Mouse (Mus musculus): ENCODE data around the gene Lamb3. TPM values are rescaled to one million over a fixed set of nuclear protein-coding genes. Genes with fewer than 3 reads are reported as not detected.
A peak's percentile ranks its signal among the peaks of the same experiment; 100 is the strongest.

Lamb3 gene
- total RNA-seq, 2 experiments from 2014 or later: 0.80 to 1.4 TPM

- intact Hi-C loops (cut with DNase I; ENCODE audit: low total_unique reads): no loop called here
- DNase-seq: no peak
These were observed 94.0 kb downstream of the Lamb3 start for GRCm38 (mm10) chr1:193301216-193302092.

DNA sequence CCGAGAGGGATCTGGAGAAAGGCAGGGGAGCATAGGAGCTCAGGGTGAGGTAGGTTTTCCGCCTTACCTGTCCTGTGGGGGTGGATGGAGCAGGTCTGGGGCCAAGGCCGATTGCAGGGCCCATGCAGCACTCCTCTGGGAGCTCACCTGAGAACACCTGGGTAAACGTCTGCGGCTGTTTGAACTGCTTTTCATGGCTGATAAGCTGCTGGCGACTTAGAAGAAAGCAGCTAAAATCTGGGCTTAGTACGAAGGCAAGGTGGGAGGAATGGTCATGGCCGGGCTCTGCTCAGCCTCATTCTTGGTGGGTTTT, 94.5 kb downstream of the Lamb3 start:
- DNase-seq: no peak
- intact Hi-C loops (cut with DNase I; ENCODE audit: low total_unique reads): no loop called here

DNA sequence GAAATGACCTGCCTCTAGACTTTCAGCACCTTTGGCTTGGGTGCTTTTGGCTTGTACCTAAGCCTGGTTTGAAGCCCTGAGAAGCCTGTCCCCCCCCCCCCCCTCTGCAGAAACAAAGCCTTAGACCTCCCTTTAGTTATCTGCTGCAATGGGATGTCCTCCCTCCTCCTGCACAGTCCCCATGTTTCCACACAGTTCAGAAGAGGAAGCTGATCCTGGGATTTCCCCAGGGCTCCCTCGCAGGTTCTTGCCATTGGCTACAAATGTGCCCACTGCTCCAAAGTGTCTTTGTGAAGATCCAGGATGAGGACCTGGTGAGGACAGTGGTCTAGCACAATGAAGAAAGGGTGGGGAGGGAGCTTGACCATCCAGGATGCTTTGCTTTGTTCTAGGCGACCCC, 95.6 kb downstream of the Lamb3 start:
- intact Hi-C loops (cut with DNase I; ENCODE audit: low total_unique reads): no loop called here
- DNase-seq: no peak

DNA sequence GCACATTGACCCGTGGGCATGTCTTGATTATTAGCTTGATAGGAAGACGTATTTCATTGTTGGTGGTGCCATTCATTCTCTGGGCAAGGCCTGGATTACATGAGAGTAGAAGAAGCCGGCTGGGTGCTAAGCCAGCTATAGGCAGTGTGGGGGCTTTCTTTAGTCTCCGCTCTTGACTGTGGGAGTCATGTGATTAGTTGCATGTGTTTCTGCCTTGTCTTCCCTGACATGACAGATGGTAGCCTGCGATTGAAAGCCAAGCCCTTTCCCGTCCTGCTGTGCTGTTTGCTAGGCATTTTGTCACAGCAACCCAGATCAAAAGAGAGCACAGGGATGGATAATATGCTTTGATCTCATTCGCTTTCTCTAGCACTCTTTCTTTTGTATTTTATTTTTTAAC, 97.9 kb downstream of the Lamb3 start:
- no peak for DNase-seq
- intact Hi-C loops (cut with DNase I; ENCODE audit: low total_unique reads): no loop called here

DNA sequence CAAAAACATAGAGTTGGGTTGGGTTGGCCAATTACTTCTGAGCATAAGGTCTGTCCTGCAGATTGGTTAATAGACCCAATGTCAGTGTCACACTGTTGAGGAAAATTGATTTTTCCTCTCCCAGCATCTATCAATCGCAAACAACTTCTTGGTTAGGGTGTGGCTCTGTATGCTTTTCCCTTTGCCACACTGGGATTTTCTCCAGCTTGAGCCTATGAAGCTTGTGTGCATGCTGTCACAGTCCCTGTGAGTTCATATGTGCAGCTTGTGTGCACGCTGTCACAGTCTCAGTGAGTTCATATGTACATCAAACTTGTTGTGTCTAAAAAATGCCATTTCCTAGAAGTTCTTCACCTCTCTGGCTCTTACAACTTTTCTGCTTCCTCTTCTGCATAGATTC, 99.3 kb downstream of the Lamb3 start:
- DNase-seq: no peak
- intact Hi-C loops (cut with DNase I; ENCODE audit: low total_unique reads): no loop called here

DNA sequence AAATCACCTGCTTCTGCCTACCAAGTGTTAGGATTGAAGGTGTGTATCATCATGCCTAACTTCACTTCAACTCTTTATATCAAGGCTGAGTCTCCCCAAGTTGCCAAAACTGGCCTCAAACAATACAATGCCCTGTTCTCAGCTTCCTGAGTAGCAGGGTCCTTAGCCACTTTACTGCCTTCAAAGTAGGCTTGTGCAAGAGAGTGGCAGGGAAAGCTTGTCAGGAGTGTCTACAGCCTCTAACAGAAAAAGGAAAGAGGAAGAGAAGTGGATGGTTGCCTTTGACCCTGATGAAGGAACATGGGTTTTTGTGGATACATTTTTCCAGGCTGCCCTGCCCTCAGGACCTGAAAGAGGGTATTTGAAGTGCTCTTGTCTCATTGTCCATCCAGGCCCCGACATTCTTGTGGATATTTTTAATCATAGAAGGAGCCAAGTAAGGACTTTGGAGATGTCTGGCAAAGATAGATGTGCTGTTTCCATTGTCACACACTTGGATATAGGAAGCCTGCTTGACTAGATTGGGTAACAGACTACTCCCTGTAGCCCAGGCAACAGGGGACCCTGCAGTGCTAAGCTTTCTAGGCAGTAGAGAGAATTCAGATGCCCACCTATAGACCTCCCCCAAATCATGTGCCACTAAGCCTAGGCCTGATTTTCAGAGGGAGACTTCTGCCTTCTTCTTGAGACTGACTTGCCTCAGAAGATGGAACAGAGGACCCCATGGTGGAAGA, 102.5 kb downstream of the Lamb3 start:
- intact Hi-C loops (cut with DNase I; ENCODE audit: low total_unique reads): loop anchor here (10.0 kb wide), 1 partner anchor 105 kb away; the partner anchor contains the start of genes Lamb3 and Traf3ip3
- DNase-seq: no peak

DNA sequence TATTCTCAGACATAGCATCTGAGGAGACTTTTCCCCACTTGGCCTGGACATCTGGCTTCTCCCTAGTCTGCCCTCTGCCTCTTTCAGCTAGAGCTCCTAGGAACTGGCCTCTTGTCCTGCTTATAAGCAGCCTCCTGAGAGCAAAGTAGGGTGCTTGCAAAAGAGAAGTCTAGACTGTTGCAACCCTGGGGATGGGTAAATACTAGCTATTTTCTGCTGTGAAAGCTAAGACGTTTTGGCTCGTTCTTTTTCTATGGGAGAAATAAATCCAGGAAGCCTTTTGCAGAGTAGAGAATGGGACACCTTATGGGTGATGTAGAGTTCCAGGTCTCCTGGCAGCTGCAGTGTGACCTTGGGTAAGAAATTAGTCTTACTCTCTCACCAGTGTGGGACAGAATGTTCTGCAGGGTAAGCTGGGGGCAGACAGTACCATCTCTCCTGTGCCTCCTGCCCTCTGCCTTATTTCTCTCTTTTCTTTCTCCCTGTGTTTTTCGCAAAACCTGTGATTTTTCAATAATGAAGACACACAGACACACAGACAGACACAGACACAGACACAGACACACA, 103.1 kb downstream of the Lamb3 start:
- DNase-seq: no peak
- intact Hi-C loops (cut with DNase I; ENCODE audit: low total_unique reads): loop anchor here (10.0 kb wide), 1 partner anchor 106 kb away; the partner anchor contains the start of genes Lamb3 and Traf3ip3

- intact Hi-C loops (cut with DNase I; ENCODE audit: low total_unique reads): loop anchor here (10.0 kb wide), 1 partner anchor 107 kb away; the partner anchor contains the start of genes Lamb3 and Traf3ip3
These were observed 104.1 kb downstream of the Lamb3 start for GRCm38 (mm10) chr1:193311596-193311995.

DNA sequence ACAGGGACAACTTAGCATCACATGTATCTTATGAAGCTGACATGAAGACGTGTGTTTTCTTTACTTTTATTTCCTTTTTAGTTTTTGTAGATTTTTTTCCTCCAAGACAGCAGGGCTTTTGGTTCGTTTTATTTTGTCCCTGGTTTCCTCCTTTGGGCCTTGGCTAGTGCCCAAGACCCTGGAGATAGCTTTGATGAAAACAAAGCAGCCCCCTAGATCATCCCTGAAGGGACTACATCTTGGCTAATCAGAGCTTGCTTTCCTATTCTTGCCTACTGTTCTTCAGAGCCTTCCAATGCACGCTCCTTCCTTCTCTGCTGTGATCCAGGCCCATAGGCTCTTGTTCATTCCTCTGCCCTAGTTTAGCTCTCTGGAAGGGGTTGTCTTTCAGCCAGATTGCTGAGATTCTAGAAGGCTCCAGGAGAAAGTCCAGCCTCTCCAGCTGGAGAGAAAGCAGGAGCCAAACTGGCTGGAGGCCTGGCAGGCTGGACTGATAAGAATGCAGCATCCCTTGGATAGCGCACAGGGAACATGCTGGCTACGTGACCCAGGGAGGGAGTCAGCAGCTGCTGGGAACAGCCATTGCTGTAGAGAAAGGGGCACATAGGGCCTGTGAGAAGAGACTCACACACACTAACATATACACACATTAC, 108.3 kb downstream of the Lamb3 start:
- peak; percentile 90 for DNase-seq
- intact Hi-C loops (cut with DNase I; ENCODE audit: low total_unique reads): loop anchor here (10.0 kb wide), 1 partner anchor 111 kb away; the partner anchor contains the start of genes Lamb3 and Traf3ip3

More at GRCm38 (mm10) chr1:193311596-193311995, 104.1 kb downstream of the Lamb3 start:
- no peak for DNase-seq

- DNase-seq: no peak
- intact Hi-C loops (cut with DNase I; ENCODE audit: low total_unique reads): loop anchor here (10.0 kb wide), 1 partner anchor 112 kb away; the partner anchor contains the start of genes Lamb3 and Traf3ip3
These were observed 108.9 kb downstream of the Lamb3 start for GRCm38 (mm10) chr1:193316358-193316750.

GRCm38 (mm10) chr1:193317159-193317559, 109.7 kb downstream of the Lamb3 start:
- peak; percentile 90 for DNase-seq
- intact Hi-C loops (cut with DNase I; ENCODE audit: low total_unique reads): loop anchor here (10.0 kb wide), 1 partner anchor 112 kb away; the partner anchor contains the start of genes Lamb3 and Traf3ip3

GRCm38 (mm10) chr1:193319721-193320120, 112.2 kb downstream of the Lamb3 start:
- DNase-seq: no peak
- intact Hi-C loops (cut with DNase I; ENCODE audit: low total_unique reads): loop anchor here (10.0 kb wide), 1 partner anchor 115 kb away; the partner anchor contains the start of genes Lamb3 and Traf3ip3

GRCm38 (mm10) chr1:193320398-193320797, 112.9 kb downstream of the Lamb3 start:
- DNase-seq: no peak
- intact Hi-C loops (cut with DNase I; ENCODE audit: low total_unique reads): no loop called here

GRCm38 (mm10) chr1:193323686-193324085, 116.2 kb downstream of the Lamb3 start:
- intact Hi-C loops (cut with DNase I; ENCODE audit: low total_unique reads): loop anchor here (2.0 kb wide), 1 partner anchor 63 kb away; no protein-coding TSS in a partner anchor
- DNase-seq: no peak

GRCm38 (mm10) chr1:193324224-193324623, 116.7 kb downstream of the Lamb3 start:
- intact Hi-C loops (cut with DNase I; ENCODE audit: low total_unique reads): no loop called here
- DNase-seq: peak; percentile 50

DNA sequence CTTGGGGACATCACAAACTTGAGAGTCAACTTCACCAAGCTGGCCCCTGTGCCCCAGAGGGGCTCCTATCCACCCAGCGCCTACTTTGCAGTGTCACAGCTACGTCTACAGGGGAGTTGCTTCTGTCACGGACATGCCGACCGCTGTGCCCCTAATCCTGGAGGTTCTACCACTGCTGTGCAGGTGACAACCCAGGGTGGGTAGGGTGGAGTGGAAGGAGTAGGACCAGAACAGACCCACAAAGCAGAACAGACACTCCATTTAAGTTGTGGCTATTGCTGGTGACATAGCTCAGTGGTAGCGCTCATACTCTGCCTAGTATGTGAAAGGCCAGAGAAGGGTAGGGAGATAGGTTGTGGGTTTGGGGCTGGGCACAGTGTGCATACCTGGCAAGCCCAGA, 118.4 kb downstream of the Lamb3 start:
- DNase-seq: no peak
- intact Hi-C loops (cut with DNase I; ENCODE audit: low total_unique reads): no loop called here

DNA sequence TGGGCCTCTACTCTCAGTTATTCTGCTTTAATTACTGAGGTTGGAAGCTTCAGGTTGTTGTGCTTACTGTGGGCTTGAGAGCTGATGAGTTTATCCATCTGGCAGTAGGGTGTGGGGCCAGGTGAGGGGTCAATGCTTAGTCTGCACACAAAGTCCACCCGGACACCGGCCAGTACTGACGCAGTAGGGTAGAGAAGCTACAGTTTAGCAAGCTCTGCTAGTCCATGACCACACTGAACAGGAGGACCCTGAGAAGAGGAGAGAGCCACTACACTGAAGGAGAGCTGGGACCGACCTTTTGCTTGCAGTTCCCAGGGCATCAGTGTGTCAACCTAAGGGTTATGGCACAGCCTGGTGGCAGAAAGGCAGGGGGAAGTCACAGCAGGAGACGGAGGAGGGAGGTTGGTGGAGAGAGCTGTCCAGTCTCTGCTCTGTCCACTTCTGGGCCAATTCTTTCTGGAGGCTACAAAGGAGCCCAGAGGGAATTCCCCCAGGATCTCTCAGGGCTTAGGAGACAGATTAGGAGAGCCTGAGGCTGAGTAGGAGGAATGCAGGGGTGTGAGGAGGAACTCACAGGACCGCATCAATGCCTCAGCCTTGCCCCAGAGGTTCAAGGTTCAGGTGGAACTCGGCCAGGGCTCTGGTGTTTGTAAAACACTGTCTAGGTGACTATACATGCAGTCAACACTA, 119.1 kb downstream of the Lamb3 start:
- no peak for DNase-seq
- intact Hi-C loops (cut with DNase I; ENCODE audit: low total_unique reads): loop anchor here (1.0 kb wide), 1 partner anchor 71 kb away; no protein-coding TSS in a partner anchor

DNA sequence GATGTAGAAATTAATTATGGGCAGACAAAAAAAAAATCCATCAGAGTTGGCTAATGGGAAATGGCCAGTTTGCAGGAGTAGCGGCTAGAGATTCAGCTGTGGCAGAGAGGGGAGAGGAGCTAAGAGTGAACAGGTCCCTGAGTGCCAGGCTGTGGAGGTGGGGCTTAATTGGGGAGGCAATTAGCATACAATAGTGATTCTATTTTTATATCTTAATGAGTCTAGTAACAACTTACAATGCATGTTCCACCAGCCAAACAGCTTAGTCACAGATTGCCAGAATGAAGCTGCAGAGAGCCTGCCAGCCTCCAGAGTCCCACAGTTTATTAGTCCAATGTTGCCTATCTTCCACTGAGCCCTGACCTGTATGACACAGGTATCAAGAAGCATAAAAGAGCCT, 119.7 kb downstream of the Lamb3 start:
- intact Hi-C loops (cut with DNase I; ENCODE audit: low total_unique reads): loop anchor here (1.0 kb wide), 1 partner anchor 72 kb away; no protein-coding TSS in a partner anchor
- DNase-seq: no peak

DNA sequence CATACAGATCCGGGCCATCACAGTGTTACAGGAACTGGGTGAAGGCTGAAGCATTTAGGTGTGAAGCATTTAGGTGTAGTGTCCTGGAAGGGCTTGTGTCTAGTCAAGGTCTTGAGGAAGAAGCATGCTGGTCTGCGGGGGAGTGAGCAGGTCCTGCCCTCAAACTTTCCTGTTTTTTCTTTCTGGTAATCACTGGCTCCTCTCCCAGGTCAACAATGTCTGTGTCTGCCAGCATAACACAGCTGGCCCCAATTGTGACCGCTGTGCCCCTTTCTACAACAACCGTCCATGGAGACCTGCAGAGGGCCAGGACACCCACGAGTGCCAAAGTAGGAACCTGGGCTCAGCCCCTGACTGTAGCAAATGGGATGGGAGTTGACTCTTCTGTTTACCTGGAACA, 120.2 kb downstream of the Lamb3 start:
- intact Hi-C loops (cut with DNase I; ENCODE audit: low total_unique reads): loop anchor here (1.0 kb wide), 1 partner anchor 72 kb away; no protein-coding TSS in a partner anchor
- DNase-seq: no peak

All from gastrocnemius, postnatal 14 days (tissue).